Mouse (Mus musculus) colon, adult 2 months (tissue): ENCODE measurements around the gene Olfr1107. TPM values are rescaled to one million over a fixed set of nuclear protein-coding genes. Genes with fewer than 3 reads are reported as not detected.

Experiments used
- polyA plus RNA-seq: library from polyadenylated mRNA; depleted of rRNA; stranded (reverse); fragments of >200 nt; gene quantifications from 2 replicates; pipeline ENCODE4 v1.2.3, GENCODE M21; 2012; rRNA removed

Gene Olfr1107
- polyA plus RNA-seq, result not detected in 2 replicates

DNA sequence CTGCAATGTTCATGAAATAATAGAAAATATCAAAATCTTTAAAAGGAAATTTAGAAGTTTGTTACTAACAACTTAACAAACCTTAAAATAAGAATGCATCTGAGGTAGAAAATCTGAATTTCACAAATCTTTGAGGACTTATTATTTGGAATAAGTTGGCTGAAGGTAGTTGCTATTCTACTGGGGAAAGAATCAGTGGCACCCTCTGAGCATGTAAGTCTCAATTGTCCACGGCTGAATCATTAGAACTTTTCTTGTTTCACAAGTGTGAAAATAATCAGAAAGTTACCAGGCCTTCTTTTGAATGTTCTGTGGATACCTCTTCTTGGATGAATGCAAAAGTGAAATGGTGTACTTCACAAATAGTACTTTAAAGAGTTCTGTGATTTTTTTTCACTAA lies at the start of gene Olfr1107:
TSS of gene Olfr1107 (minus strand) at position 101 of the 400 bp plus-strand sequence.

DNA sequence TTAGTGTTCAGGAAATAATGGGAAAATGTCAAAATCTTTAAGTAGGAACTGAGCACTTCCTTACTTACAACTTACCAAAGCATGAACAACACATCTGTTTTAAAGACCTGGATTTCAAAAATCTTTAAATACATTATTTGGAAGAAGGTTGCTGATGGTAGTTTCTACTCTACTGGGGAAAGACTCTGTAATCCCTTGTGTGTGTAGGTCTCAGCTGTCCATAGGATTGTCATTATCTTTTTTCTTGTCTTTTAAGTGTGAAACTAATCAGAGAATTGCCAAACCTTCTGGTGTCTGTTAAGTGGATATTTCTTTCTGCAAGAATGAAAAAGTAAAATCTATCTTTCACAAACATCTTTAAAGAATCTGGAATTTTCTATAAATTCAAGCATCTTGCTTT lies 38.9 kb upstream of the Olfr1107 start, which contains the start of gene Olfr259:
TSS of gene Olfr259 (minus strand) at position 101 of the 400 bp plus-strand sequence.

GRCm38 (mm10) chr2:87095908-87096307 lies 20.3 kb upstream of the Olfr1107 start, which contains the start of gene Olfr1109:
Gene Olfr1109 (minus strand): TSS chr2:87096008.

GRCm38 (mm10) chr2:87052173-87052572 lies 23.4 kb downstream of the Olfr1107 start, which contains the start of gene Olfr1106:
Gene Olfr1106 (minus strand): TSS chr2:87052273.

GRCm38 (mm10) chr2:87036431-87036830 lies 39.2 kb downstream of the Olfr1107 start, which contains the start of gene Olfr1105:
Gene Olfr1105 (minus strand): TSS chr2:87036531.

DNA sequence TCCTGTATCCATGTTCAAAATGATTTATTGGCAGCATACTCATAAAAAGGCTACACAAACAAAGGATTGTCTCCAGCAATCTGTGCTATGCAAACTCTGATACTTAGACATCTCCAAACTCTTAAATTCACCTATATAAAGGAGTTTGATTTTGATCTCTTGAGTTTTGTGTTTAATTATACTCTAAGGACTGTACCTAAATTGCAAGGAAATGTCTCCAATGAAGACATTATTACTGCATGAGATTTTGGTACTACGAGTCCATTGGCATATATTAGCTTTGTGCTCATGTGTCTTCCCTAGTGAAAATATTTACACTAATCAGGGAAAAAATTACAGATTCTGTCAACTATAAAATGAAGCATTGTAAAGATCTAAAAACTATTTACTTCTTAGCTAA lies 48.6 kb downstream of the Olfr1107 start, which contains the start of gene Olfr1104:
TSS of gene Olfr1104 (minus strand) at position 101 of the 400 bp plus-strand sequence.

Other genes starting within 250 kb of the Olfr1107 start
- not detected in 2 replicates for gene Olfr1095, start 224.1 kb downstream of the Olfr1107 start, polyA plus RNA-seq
- not detected in 2 replicates for gene Gm13723, start 201.0 kb downstream of the Olfr1107 start, polyA plus RNA-seq
- not detected in 2 replicates for gene Olfr1097, start 183.6 kb downstream of the Olfr1107 start, polyA plus RNA-seq
- not detected in 2 replicates for gene Olfr1098, start 151.3 kb downstream of the Olfr1107 start, polyA plus RNA-seq
- gene Olfr1099, start 115.1 kb downstream of the Olfr1107 start, polyA plus RNA-seq, result not detected in 2 replicates
- not detected in 2 replicates for gene Olfr1100, start 95.9 kb downstream of the Olfr1107 start, polyA plus RNA-seq
- not detected in 2 replicates for gene Olfr1101, start 84.6 kb downstream of the Olfr1107 start, polyA plus RNA-seq
- not detected in 2 replicates for gene Olfr1102, start 77.4 kb downstream of the Olfr1107 start, polyA plus RNA-seq
- gene Olfr1104, start 48.7 kb downstream of the Olfr1107 start, polyA plus RNA-seq, result not detected in 2 replicates
- not detected in 2 replicates for gene Olfr1105, start 39.3 kb downstream of the Olfr1107 start, polyA plus RNA-seq
- gene Olfr1106, start 23.5 kb downstream of the Olfr1107 start, polyA plus RNA-seq, result not detected in 2 replicates
- gene Olfr1109, start 20.2 kb upstream of the Olfr1107 start, polyA plus RNA-seq, result not detected in 2 replicates
- not detected in 2 replicates for gene Olfr259, start 38.8 kb upstream of the Olfr1107 start, polyA plus RNA-seq
- not detected in 2 replicates for gene Olfr1110, start 64.5 kb upstream of the Olfr1107 start, polyA plus RNA-seq
- not detected in 2 replicates for gene Olfr1111, start 76.8 kb upstream of the Olfr1107 start, polyA plus RNA-seq
- not detected in 2 replicates for gene Olfr1112, start 112.0 kb upstream of the Olfr1107 start, polyA plus RNA-seq
- gene Olfr1113, start 133.2 kb upstream of the Olfr1107 start, polyA plus RNA-seq, result not detected in 2 replicates
- not detected in 2 replicates for gene Olfr1115, start 172.2 kb upstream of the Olfr1107 start, polyA plus RNA-seq
- gene Olfr1116, start 191.7 kb upstream of the Olfr1107 start, polyA plus RNA-seq, result not detected in 2 replicates
- not detected in 2 replicates for gene Olfr1118, start 231.8 kb upstream of the Olfr1107 start, polyA plus RNA-seq